ENCODE assay signal across 23 mouse cellular contexts in the genomic region with DNA sequence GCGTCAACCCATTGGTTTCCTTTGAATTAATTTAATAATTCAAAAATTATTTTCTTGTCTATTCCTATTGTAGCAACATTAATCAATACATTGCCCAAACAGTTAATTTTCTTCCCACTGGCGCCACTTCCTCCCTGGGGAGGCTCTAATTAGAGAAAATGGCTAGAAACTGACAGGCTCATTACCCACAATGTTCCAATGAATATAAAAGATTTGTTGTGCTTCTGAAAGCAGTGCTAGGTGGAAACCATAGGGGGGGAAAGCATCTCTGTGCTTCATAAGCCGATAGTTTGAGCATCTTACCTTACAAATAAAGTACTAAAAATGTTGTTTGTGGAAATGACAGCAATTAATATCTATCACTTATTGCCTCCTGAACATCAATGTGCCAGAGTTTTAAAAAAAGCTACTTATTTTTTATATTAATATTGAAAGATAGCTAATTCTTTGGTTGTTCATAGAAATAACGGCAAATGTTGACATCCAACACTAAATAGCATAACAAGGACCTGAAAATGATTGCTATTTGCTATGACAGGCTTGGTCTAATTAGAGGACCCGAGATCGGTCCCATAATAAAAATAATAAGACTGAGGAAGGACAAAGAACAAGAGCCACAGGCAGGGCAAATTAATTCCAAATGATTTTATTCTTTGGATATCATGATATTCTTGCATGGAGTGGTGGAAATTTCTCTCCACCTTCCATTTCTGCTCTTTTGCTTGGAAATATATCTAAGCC.
DNase-seq lines count a peak whose midpoint lies in the region; ATAC-seq and TF ChIP-seq lines count a peak whose summit lies in the region.
"Had no signal": no experiment of that assay in that cellular context is flagged by ENCODE, and none has a peak within 500 bp of the region (broad histone marks: within the 10 kb centered on the region; RNA-seq: fewer than 3 reads in every experiment).

No protein-coding gene starts in this region.

- WGBS in hindbrain, embryonic 13.5 days = 63% methylated on average over 6 of the region's 6 CpGs
- WGBS in hindbrain, embryonic 10.5 days = 84% methylated on average over 6 of the region's 6 CpGs
- 64% methylated on average over 6 of the region's 6 CpGs for WGBS in liver, embryonic 12.5 days (ENCODE audit: insufficient replicate concordance)

- no peaks in the 10 kb centered on the region for H3K27me3 ChIP-seq in hindbrain, embryonic 13.5 days
- H3K27me3 ChIP-seq in hindbrain, embryonic 10.5 days (ENCODE audit: insufficient read depth, poor library complexity, severe bottlenecking) = no peaks in the 10 kb centered on the region
- H3K27me3 ChIP-seq in liver, embryonic 12.5 days (replicated peaks) = no peaks in the 10 kb centered on the region
- H3K27me3 ChIP-seq: embryonic facial prominence, embryonic 12.5 days; forebrain, embryonic 12.5 days; forebrain, embryonic 15.5 days; heart, embryonic 12.5 days; heart, embryonic 15.5 days; intestine, embryonic 15.5 days had no signal

- no peaks in the 10 kb centered on the region for H3K36me3 ChIP-seq in hindbrain, embryonic 13.5 days
- H3K36me3 ChIP-seq in hindbrain, embryonic 10.5 days = no peaks in the 10 kb centered on the region
- no peaks in the 10 kb centered on the region for H3K36me3 ChIP-seq in liver, embryonic 12.5 days
- H3K36me3 ChIP-seq: embryonic facial prominence, embryonic 12.5 days; forebrain, embryonic 12.5 days; forebrain, embryonic 15.5 days; heart, embryonic 12.5 days; heart, embryonic 15.5 days; intestine, embryonic 15.5 days had no signal

- no peaks in the 10 kb centered on the region for H3K4me1 ChIP-seq in hindbrain, embryonic 13.5 days (replicated peaks)
- no peaks in the 10 kb centered on the region for H3K4me1 ChIP-seq in hindbrain, embryonic 10.5 days (replicated peaks)
- H3K4me1 ChIP-seq in liver, embryonic 12.5 days = no peaks in the 10 kb centered on the region
- H3K4me1 ChIP-seq: embryonic facial prominence, embryonic 12.5 days; forebrain, embryonic 12.5 days; forebrain, embryonic 15.5 days; heart, embryonic 12.5 days; heart, embryonic 15.5 days; intestine, embryonic 15.5 days had no signal

- H3K4me2 ChIP-seq in hindbrain, embryonic 13.5 days = no peak overlapping the region
- no peak overlapping the region for H3K4me2 ChIP-seq in liver, embryonic 12.5 days
- H3K4me2 ChIP-seq: embryonic facial prominence, embryonic 12.5 days; forebrain, embryonic 12.5 days; forebrain, embryonic 15.5 days; heart, embryonic 12.5 days; heart, embryonic 15.5 days; intestine, embryonic 15.5 days had no signal

- H3K4me3 ChIP-seq in hindbrain, embryonic 13.5 days = no peak overlapping the region
- no peak overlapping the region for H3K4me3 ChIP-seq in hindbrain, embryonic 10.5 days
- no peak overlapping the region for H3K4me3 ChIP-seq in liver, embryonic 12.5 days
- H3K4me3 ChIP-seq: embryonic facial prominence, embryonic 12.5 days; erythroblast, embryonic 14.5 days; forebrain, embryonic 12.5 days; forebrain, embryonic 15.5 days; heart, embryonic 12.5 days; heart, embryonic 15.5 days; intestine, embryonic 15.5 days had no signal

- H3K27ac ChIP-seq in hindbrain, embryonic 13.5 days = no peak overlapping the region
- H3K27ac ChIP-seq in hindbrain, embryonic 10.5 days = no peak overlapping the region
- H3K27ac ChIP-seq in liver, embryonic 12.5 days = no peak overlapping the region
- H3K27ac ChIP-seq: embryonic facial prominence, embryonic 12.5 days; forebrain, embryonic 12.5 days; forebrain, embryonic 15.5 days; heart, embryonic 15.5 days; intestine, embryonic 15.5 days had no signal

- TF ChIP-seq CTCF in brain, embryonic 14.5 days (IDR thresholded peaks at IDR 0.05; ENCODE audit: borderline replicate concordance, extremely low read depth, insufficient read depth, insufficient read length) = no peak

- H3K9me3 ChIP-seq in hindbrain, embryonic 13.5 days = no peaks in the 10 kb centered on the region
- H3K9me3 ChIP-seq in hindbrain, embryonic 10.5 days = no peaks in the 10 kb centered on the region
- 0 out of 2 replicates have a peak, but pooled peaks cover 4% of the 10 kb centered on the region for H3K9me3 ChIP-seq in liver, embryonic 12.5 days (replicated peaks)
- H3K9me3 ChIP-seq: embryonic facial prominence, embryonic 12.5 days; forebrain, embryonic 12.5 days; forebrain, embryonic 15.5 days; heart, embryonic 12.5 days; heart, embryonic 15.5 days; intestine, embryonic 15.5 days had no signal

- no peak overlapping the region for H3K9ac ChIP-seq in hindbrain, embryonic 13.5 days
- H3K9ac ChIP-seq in liver, embryonic 12.5 days = no peak overlapping the region
- H3K9ac ChIP-seq: embryonic facial prominence, embryonic 12.5 days; forebrain, embryonic 12.5 days; forebrain, embryonic 15.5 days; heart, embryonic 12.5 days; heart, embryonic 15.5 days; intestine, embryonic 15.5 days had no signal

- TF ChIP-seq POLR2A in brain, embryonic 14.5 days (IDR thresholded peaks at IDR 0.05; ENCODE audit: borderline replicate concordance, extremely low read depth, insufficient read depth, insufficient read length, poor library complexity, severe bottlenecking) = no peak

- peak; percentile 59; the same call in 1 of the 2 replicates for ATAC-seq in hindbrain, embryonic 13.5 days (ENCODE audit: low FRiP score)
- no peak for ATAC-seq in liver, embryonic 12.5 days
- ATAC-seq: activated CD4-positive, CD25-positive, alpha-beta regulatory T cell, adult 4 months; CD4-positive, CD25-positive, alpha-beta regulatory T cell, adult 4 months; forebrain, embryonic 15.5 days; intestine, embryonic 15.5 days had no signal

- no peak for DNase-seq in hindbrain, embryonic 10.5 days (ENCODE audit: low spot score)
- DNase-seq in Muller cell, postnatal 12 days (ENCODE audit: inconsistent ontology term) = peak; percentile 18
- DNase-seq in brain, embryonic 14.5 days (ENCODE audit: low read depth) = peak; percentile 31
- no peak for DNase-seq in adrenal gland, postnatal 10 days
- DNase-seq: adrenal gland, adult 8-10 months; cerebellum, adult 11-12 months; cerebellum, adult 8-10 months; gastrocnemius, postnatal 25 days; heart, adult 18-20 months; heart, postnatal 10 days; heart, postnatal 36 days; kidney, adult 11 months had no signal

Comparison
In these comparisons a context has a peak if more than half of its experiments do, and no peak if none do; other contexts are left out.
1. DNase-seq: peak in Muller cell, postnatal 12 days (single experiment) and brain, embryonic 14.5 days (single experiment); none in hindbrain, embryonic 10.5 days (single experiment) and adrenal gland, postnatal 10 days (single experiment).